Mouse (Mus musculus): Measurements from ENCODE around the gene Slc8a2. TPM values are rescaled to one million over a fixed set of nuclear protein-coding genes. Genes with fewer than 3 reads are reported as not detected.

The Slc8a2 gene
- total RNA-seq, 2 experiments from 2014 or later = 294 to 322 TPM

DNA sequence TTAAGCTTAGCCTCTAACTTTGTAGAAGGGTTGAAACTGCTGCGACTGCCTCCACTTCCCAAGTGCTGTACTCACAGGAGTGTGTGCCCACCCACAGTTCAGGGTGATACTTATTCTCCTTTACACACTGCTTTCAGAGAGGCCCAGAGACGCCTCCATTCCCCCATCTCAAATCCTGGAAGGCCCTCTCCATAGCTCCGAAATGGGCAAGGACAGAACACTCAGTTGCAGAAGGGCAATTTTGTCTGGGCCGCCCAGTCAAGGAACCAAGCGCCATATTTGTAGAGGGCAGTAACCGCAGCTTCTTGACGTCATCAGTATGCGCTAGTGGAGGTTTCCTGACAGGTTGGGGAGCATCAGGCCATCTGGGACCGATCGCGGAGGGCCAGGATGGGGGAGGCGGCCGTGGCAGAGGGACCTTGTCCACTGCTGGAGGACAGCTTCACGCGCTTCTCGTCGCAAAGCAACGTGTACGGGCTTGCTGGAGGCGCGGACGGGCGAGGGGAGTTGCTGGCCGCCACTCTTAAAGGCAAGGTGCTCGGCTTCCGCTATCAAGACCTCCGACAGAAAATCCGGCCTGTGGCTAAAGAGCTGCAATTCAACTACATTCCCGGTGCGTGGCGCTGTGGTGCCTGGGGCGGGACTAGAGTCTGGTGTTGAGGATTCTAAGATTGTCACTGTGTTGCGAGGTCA, 9.9 kb upstream of the Slc8a2 start, which contains the start of gene Kptn:
TSS of gene Kptn (plus strand) at position 327 of the 693 bp plus-strand sequence.
- DNase-seq (ENCODE audit: extremely low spot score in 1 of 2, low spot score in 1 of 2) = peak; percentile 93 to 97

DNA sequence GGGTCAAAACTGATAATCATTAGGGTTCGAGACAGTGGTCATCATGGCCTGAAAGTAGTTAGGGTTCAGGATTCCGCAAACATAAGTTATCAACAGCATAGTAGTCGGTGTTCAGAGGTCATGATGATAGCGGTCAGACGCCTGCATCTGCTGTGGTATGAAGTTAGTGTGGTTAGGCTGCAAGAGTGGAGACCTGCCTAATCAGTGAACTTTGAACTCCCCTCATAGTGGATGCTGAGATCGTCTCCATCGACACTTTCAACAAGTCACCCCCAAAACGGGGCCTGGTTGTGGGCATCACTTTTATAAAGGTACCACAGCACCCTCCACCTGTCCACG, 9.4 kb upstream of the Slc8a2 start:
- no peak for DNase-seq (ENCODE audit: extremely low spot score in 1 of 2, low spot score in 1 of 2)

DNA sequence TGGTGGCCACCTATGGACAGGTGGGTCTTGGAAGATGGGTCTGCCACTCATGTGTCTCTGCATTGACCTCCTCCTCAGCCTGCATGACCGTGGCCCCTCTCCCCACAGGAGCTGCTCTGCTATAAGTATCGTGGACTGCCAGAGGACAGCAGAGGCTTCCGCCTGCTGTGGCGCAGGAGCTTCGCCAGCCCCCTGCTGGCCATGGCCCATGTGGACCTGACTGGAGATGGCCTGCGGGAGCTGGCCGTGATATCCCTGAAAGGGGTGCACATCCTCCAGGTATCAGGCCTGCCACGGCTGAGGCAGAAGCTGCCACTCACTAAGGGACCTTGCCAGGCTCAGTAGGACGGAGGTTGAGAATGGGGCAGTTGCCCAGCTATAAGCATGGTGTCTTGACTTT, 3.8 kb upstream of the Slc8a2 start:
- DNase-seq (ENCODE audit: extremely low spot score in 1 of 2, low spot score in 1 of 2) = no peak

DNA sequence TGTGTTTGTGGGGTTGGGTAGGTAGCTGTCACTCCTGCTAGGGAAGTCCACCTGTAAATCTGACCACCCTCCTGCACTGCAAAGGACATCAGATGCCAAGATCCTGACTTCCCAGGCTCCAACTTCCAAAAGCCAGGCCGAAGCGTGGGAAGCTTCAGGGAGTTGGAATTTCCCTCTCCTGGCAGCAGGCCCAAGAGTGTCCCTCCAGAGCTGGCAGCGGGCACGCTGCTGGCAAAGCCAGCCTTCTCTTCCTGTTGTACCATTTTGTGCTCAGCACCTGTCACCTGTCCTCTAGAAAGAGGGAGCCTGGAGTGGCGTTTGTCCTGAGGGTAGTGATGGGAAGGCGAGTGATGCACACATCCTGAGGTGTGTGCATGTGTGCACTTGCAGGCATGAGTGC, 1.3 kb upstream of the Slc8a2 start:
- DNase-seq (ENCODE audit: extremely low spot score in 1 of 2, low spot score in 1 of 2) = no peak

DNA sequence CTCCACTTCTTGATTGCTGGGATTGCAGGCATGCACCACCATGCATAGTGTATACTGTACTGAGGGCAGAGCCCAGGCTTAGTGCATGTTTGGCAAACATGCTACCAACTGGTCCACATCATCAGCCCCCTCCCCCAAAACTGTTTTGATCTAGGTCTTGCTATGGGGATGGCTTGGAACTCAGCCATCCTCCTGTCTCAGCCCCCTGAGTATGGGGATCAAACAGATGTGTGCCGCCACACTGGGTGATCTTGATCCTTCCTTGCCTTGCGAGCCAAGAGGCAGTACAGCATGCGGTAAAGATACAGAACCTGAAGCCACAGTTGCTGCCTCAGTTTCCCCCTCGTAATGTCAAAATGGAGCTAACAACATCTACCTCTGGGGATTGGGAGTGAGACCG, 727 bp upstream of the Slc8a2 start:
- no peak for DNase-seq (ENCODE audit: extremely low spot score in 1 of 2, low spot score in 1 of 2)

DNA sequence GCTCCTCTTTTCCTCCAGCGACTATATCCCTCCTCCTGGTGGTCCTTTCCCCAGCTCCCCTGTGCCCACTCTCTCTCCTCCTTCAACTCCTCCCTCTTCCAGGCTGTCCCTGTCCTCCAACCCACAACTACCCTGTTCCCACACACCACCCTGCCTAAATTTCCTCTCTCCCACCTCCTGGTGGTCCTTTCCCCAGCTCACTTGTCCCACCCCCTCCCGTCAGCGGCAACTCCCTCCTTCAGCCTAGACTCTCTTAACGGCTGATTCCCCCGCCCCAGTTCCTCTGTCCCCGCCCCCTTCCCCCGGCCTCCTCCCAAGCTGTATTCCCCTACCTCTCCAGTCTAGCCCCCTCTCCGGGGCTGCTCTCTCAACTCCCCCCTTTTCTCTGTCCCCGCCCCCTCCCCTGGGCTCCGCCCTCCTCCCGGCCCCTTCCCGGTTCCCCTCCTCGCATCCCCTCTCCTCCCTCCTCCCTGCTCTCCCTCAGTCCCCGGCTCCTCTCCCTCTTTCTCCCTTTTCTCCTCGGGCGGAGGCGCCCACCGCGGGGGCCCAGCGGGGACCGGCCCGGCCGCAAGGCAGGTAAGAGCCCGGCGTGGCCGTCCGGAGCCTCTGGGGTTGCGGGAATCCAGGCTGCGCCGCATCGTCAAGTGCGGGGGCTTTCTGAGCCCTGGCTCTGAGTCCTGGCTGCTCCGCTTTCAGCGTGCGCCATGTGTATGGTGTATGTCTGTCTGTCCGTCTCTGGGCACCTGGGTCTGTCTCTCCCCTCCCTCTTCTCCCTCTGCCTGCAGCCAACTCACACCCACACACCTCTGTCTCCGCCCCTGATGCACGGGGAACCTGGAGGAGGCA, 443 bp downstream of the Slc8a2 start:
- peak; percentile 51 to 72 for DNase-seq (ENCODE audit: extremely low spot score in 1 of 2, low spot score in 1 of 2)

DNA sequence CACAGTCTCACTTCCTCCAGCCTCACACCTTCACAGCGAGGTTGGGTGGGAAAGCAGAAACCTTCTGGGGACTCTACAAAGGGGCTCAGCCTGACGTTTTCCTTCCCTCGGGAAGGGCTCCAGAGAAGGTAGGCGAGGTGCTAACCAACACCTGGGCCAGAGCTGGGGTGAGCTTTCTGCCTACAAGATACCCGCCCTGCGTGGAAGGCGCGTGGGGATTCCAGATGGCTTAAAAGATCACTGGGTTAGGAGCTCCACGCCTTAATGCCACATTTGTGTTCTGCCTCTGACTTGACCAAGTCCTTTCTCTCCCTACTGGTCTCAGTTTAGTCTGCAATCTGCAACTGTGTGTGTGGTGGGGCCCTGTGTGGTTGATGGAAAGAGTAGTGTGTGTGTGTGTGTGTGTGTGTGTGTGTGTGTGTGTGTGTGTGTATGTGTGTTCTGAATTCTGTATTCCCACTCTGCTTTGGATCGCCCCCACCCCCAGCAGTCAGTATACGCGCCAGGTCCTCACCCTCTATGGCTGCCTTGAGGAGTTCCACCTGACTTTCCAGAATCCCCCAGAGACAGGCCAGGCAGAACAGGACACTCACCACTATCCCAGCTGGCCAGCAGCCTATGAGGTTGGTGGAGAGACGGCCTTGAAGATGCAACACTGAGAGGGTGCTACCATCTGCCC, 1.5 kb downstream of the Slc8a2 start:
- no peak for DNase-seq (ENCODE audit: extremely low spot score in 1 of 2, low spot score in 1 of 2)

DNA sequence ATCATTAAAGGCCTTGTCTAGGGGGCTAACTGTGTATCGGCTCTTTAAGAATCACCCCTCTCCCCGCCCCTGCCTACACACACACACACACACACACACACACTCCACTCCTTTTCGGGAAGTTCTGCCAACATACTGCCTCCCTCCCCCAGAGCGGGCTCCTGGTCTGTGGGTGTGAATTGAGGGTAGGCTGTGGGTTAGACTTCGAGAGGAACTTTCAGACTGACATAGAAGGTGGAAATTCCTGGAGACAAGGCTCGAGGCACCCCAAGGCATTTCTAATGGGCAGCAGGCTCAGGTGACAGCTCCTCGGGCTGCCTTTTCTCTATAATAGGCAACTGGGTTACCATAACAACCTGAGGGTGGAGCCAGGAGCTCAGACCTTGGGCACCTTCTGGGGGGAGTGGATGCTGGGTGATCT, 2.5 kb downstream of the Slc8a2 start:
- no peak for DNase-seq (ENCODE audit: extremely low spot score in 1 of 2, low spot score in 1 of 2)

DNA sequence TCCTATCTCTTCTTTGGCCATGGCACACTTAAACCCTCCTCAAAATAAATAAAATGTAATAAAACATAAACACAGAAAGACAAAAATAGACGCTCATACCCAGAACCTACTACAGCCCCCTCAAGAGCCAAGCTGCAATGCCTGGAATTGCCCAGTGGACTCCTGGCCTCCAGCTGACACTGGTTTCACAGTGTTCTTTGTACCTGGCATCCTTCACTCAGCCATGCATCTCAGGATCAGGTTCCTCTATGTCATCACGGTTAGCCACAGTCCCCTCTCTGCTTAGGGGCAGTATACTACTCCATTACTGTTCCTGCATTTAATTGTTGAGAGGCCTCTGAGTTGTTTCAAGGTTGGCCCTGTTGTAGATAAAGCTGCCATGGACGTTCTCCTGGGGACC, 3.3 kb downstream of the Slc8a2 start:
- DNase-seq (ENCODE audit: extremely low spot score in 1 of 2, low spot score in 1 of 2) = no peak

DNA sequence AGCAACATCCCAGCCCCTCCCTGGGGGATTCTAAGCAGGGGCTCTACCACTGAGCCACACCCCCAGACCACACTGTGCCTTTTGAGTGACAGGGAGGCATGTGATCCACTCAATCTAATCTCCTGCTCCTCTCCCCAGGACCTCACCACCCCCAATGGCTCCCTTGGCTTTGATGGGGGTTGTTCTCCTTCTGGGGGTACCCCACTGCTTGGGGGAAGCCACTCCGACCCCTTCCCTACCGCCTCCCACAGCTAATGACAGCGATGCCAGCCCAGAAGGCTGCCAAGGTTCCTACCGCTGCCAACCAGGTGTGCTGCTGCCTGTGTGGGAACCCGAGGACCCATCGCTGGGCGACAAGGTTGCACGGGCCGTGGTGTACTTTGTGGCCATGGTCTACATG, 4.1 kb downstream of the Slc8a2 start:
- DNase-seq (ENCODE audit: extremely low spot score in 1 of 2, low spot score in 1 of 2) = no peak

DNA sequence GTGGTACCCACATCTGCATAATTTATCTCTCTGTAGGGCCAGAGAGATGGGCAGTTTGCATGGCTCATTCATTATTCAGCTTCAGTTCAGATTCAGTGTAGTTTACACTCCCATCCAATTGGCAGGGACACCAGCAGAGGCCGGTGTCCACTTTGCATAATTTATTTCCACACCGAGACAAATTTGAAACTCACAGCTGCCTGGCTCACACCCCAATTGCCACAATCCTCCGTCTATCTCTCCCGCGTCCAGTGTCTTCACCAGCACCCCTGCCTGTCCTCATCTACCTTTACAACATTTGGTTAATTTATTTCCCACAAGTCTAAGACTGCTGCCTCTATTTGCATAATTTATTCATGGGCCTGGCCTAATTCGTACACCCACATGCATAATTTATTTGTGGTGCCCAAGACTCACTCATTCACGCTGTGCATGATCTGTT, 5.3 kb downstream of the Slc8a2 start:
- DNase-seq (ENCODE audit: extremely low spot score in 1 of 2, low spot score in 1 of 2) = no peak

DNA sequence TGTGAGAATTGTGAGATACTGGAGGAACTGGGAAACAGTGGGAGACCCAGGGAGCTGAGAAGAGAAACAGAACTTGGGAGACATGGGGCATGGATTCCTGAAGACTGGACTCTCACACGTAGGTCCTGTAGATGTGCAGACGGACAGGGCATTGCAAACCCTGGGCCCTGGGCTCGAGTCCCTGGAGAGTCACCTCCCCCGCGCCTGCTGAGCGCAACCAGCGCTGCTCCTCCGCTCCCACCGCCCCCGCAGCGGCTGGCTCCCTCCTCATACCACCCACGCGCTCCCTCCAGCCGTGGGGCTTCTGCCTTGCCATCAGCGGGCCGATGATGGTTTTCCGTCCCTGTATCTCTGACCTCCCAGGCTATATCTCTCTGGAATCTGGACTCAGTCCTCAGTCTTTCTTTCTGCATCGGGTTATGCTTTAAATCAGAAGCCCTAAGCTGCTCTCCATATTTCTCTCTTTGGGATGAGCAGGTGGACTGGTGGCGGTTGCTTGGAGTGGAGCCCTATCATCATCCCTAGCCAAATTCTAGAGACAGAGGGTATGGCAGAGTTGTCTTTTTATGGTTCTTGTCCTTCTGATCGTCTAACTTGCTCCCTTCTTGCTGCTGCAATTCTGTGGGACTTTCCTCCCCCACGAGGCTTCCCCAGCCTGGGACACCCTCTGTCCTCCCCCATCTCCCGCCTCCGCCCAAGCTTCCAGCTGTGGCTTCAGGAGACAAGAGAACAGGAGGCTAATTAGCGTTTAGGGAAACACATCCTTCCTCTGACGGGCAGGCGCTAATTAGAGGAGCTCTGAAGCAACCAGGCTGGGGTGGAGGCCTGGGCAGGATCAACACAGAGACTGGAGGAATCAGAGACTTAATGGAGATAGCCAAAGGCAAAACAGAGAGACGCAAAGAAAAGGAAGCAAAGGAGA, 17.1 kb downstream of the Slc8a2 start:
- peak; percentile 58 to 61 for DNase-seq (ENCODE audit: extremely low spot score in 1 of 2, low spot score in 1 of 2)

DNA sequence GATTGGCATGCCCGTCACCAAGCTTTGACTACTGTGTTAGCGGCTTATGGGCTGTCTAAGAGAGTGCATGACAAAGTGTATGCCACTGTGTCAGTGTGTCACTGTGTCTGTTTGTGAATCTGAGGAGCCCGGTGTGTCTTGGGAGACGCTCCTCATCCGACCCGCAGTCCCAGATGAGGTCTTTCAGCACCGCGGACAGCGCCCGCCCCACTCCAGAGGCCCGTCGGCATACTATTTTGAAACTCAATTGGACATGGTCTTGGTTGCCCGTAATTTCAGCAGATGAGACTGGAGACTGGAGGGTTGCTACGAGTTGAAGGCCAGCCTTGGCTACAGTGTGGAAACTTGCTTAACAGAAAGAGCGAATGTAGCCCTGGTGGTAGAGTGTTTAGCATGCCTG, 18.0 kb downstream of the Slc8a2 start:
- DNase-seq (ENCODE audit: extremely low spot score in 1 of 2, low spot score in 1 of 2) = peak in 1 of 2 experiments; percentile 59

DNA sequence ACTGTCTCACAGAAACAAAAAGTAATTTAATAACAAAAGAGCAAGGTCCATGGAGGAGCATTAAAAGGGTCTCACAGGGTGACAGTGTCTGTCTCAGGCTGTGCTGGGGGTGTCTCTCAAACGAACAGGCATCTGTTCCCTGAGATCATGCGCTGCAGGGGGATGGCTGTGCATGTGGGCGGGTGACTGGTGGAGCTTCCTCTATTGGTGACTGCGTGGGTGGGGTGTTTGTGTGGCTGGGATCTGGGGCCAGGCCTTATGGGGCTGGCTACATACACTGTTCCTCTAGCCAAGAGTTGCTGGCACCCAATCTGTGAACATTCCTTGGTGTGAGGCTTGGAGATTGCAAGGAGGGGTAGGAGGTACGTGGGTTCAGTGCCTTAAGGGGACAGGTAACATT, 19.6 kb downstream of the Slc8a2 start:
- peak; percentile 56 for DNase-seq (ENCODE audit: extremely low spot score in 1 of 2, low spot score in 1 of 2)

DNA sequence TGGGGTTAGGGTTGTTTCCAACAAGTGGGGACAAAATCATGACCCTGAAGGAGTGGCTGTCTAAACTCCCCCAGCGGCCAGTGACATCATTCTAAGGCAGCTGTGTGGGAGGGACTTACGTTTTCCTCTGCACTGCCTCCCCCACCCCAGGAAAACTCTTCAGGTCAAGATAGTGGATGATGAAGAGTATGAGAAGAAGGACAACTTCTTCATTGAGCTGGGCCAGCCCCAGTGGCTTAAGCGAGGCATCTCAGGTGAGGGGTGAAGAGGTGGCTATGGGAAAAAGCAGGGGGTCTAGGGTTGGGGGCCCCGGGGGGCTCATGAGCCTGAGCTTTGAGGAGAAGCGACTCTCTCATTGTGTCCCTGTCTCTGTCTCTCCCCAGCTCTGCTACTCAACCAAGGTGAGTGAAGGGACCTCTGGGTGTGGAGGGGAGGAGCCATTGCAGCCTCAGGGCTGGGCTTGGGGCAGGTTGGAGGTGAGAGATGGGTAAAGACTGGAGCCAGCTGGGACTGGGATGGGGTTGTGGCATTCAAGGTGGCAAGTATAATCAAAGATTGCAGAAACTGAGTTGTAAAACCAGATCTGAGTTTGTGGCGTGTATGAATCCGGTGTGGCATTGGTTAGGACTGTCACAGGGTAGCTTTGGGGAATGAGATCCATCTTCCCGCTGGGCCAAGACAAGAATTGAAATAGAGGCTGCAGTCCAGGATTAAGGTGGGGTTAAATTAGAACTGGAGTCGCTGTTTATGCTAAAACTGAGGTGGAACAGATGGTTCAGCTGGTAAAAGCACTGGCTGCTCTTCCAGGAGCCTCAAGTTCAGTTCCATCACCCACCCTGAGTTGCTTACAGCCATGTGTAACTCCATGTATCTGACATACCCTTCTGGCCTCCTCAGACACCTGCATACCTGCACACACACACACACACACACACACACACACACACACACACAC, 20.8 kb downstream of the Slc8a2 start:
- DNase-seq (ENCODE audit: extremely low spot score in 1 of 2, low spot score in 1 of 2) = no peak

DNA sequence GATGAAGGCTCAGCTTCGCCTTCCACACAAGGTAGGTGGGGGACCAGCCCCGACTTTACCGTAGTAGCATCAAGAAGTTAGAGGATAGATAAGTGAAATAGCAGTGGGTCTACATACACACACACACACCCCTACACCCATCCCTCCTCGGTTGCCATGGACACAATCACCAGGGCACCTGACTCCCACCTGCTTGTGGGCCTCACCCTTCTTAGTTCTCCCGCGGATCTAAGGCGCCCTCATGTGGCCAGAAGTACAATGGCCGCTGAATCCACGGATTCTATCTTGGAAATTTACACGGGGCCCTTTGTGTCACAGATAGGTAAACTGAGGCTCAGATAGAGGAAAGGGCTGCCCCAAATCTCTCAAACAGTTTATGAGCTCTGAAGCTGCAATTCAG, 23.9 kb downstream of the Slc8a2 start:
- DNase-seq (ENCODE audit: extremely low spot score in 1 of 2, low spot score in 1 of 2) = peak in 1 of 2 experiments; percentile 68

DNA sequence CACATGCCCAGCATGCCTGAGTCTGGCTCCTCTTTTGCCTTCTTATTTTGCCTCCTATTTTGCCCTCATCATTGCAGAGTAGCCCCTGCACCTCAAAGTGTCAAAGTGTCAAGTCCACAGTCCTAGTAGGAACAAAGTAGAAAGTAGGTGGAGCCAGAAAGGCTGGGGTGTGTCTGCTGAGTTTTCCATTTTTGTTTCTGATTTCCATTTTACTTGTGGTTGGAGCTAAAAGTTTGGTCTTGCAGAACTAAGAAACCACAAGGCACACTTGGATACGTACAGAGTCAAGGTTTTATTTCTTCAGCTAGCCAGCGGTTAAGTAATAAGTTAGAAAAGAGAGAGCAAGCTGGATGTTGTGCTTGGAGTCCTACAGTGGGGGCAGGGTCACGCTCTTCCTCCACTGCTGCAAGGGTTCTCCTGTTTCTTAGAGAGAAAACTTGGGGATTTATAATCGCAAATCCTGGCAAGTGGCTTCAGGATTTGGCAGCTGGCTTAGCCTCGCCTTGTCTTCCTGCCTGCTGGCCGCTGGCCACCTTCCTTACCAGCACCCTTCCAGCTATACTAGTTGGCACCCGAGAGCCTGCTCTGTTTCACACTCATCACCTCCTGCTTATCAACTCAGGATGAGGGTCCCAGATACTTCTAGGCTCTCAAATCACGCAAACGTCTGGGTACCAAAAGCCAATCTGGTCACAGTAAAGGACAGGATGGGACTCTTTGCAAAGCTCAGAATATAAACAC, 25.7 kb downstream of the Slc8a2 start:
- no peak for DNase-seq (ENCODE audit: extremely low spot score in 1 of 2, low spot score in 1 of 2)

DNA sequence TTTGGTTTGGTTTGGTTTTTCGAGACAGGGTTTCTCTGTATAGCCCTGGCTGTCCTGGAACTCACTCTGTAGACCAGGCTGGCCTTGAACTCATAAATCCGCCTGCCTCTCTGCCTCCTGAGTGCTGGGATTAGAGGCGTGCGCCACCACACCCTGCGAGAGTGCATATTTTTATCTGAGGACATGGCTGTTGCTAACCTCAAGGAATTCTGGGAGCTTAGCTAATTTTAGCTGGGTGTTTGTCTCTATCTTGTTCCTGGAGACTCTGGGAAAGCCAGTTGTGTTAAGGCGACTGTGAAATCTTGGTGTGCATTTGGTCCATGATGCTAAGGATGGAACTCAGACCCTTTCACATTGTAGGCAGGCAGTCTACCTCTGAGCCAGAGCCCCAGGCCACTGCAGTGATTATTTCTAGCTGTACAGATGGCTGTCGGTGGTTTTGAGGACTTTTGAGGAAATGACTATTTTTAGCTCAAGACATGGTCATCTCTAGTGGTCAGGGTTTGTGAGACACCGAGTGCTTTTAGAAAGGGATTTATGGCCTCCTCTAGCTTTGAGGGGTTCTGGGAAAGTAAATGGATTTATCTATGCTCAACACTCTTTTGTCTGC, 26.6 kb downstream of the Slc8a2 start:
- DNase-seq (ENCODE audit: extremely low spot score in 1 of 2, low spot score in 1 of 2) = peak in 1 of 2 experiments; percentile 2

Measured in layer of hippocampus, postnatal 25 days (tissue).